28 mouse cellular contexts compared by ENCODE assay signal in the genomic region with DNA sequence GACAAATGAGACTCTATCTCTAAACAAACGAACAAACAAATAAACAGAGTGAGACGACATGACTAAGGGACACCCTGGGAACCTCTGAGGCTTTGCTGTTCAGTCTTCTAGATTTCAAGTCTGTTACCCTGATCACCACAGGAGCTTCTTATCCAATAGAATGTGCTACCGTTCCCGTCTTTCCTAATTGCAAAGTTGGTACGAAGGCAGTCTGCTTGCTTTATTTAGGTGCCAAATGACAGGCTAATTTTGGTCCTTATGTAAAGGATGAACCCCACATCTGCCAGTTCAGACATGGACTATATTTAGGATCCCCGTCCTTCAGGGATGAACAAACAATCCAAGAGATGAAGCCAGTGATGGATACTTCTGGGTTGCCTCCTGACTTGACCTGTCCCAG. TPM values are rescaled to one million over a fixed set of nuclear protein-coding genes. Genes with fewer than 3 reads are reported as not detected.
DNase-seq lines count a peak whose midpoint lies in the region; ATAC-seq and TF ChIP-seq lines count a peak whose summit lies in the region.
"Had no signal": no experiment of that assay in that cellular context is flagged by ENCODE, and none has a peak within 500 bp of the region (broad histone marks: within the 10 kb centered on the region; RNA-seq: fewer than 3 reads in every experiment).

No protein-coding gene starts in this region.

- H3K4me2 ChIP-seq in forebrain, embryonic 14.5 days (ENCODE audit: low read length), result no peak overlapping the region
- H3K4me2 ChIP-seq: embryonic facial prominence, embryonic 12.5 days; heart, embryonic 11.5 days; hindbrain, embryonic 14.5 days; liver, embryonic 12.5 days; midbrain, embryonic 11.5 days; neural tube, embryonic 13.5 days had no signal

- H3K9ac ChIP-seq in forebrain, embryonic 14.5 days (ENCODE audit: low read length), result no peak overlapping the region
- H3K9ac ChIP-seq: embryonic facial prominence, embryonic 12.5 days; hindbrain, embryonic 14.5 days; liver, embryonic 12.5 days; liver, postnatal 0 days; neural tube, embryonic 13.5 days had no signal

- no peaks in the 10 kb centered on the region for H3K9me3 ChIP-seq in forebrain, embryonic 14.5 days (replicated peaks; ENCODE audit: control insufficient read depth, low read length)
- H3K9me3 ChIP-seq in forebrain, embryonic 10.5 days, result no peaks in the 10 kb centered on the region
- H3K9me3 ChIP-seq: embryonic facial prominence, embryonic 12.5 days; liver, embryonic 12.5 days; neural tube, embryonic 13.5 days had no signal

- H3K4me1 ChIP-seq in forebrain, embryonic 14.5 days (ENCODE audit: control insufficient read depth, insufficient read depth, low read length), result peaks cover 5% of the 10 kb centered on the region
- H3K4me1 ChIP-seq in forebrain, embryonic 10.5 days, result no peaks in the 10 kb centered on the region
- H3K4me1 ChIP-seq: embryonic facial prominence, embryonic 12.5 days; liver, embryonic 12.5 days had no signal

- DNase-seq in forebrain, embryonic 14.5 days (ENCODE audit: low spot score), result no peak
- DNase-seq in forebrain, embryonic 10.5 days (ENCODE audit: extremely low spot score, low spot score), result no peak
- no peak for DNase-seq in left cerebral cortex, adult 2 months (ENCODE audit: extremely low spot score in 1 of 2, low spot score in 2 of 2)
- no peak for DNase-seq in left cerebral cortex, adult 18-20 months (ENCODE audit: low spot score in 2 of 2)
- peak; percentile 22 for DNase-seq in right cerebral cortex, adult 18-20 months
- no peak for DNase-seq in right cerebral cortex, postnatal 25 days
- DNase-seq in heart, postnatal 4 days, result no peak
- DNase-seq: adrenal gland, postnatal 14 days; cerebellum, adult 11-12 months; cerebellum, adult 9-11 months; embryo, embryonic 11 days; gastrocnemius, postnatal 36 days; heart, adult 18-20 months; heart, postnatal 36 days; kidney, adult 11 months; kidney, postnatal 14 days; layer of hippocampus, adult 9-11 months; liver, postnatal 0 days; lung, postnatal 36 days; right cerebral cortex, postnatal 4 days had no signal

- WGBS in forebrain, embryonic 14.5 days, result 84% methylated on average over 6 of the region's 6 CpGs
- WGBS in forebrain, embryonic 10.5 days, result 92% methylated on average over 6 of the region's 6 CpGs

- peaks cover 50% of the 10 kb centered on the region for H3K36me3 ChIP-seq in forebrain, embryonic 14.5 days (ENCODE audit: control insufficient read depth, insufficient read depth, low read length)
- H3K36me3 ChIP-seq in forebrain, embryonic 10.5 days (replicated peaks), result peaks cover 98% of the 10 kb centered on the region

- peak overlapping the region; percentile 9; the same call in 1 of the 2 replicates for H3K27ac ChIP-seq in forebrain, embryonic 14.5 days (ENCODE audit: low read depth, low read length)
- no peak overlapping the region for H3K27ac ChIP-seq in forebrain, embryonic 10.5 days
- H3K27ac ChIP-seq in left cerebral cortex, adult 2 months, result peak overlapping the region; percentile 42; the same call in 1 of the 2 replicates
- H3K27ac ChIP-seq: embryonic facial prominence, embryonic 12.5 days; hindbrain, embryonic 14.5 days; liver, embryonic 12.5 days had no signal

- intact Hi-C loops in left cerebral cortex, adult 2 months (cut with DNase I), result no loop called here

- no peaks in the 10 kb centered on the region for H3K27me3 ChIP-seq in forebrain, embryonic 14.5 days (replicated peaks; ENCODE audit: control insufficient read depth, insufficient read depth, low read length)
- H3K27me3 ChIP-seq in forebrain, embryonic 10.5 days (ENCODE audit: poor library complexity, severe bottlenecking), result no peaks in the 10 kb centered on the region
- H3K27me3 ChIP-seq: embryonic facial prominence, embryonic 12.5 days; liver, embryonic 12.5 days; neural tube, embryonic 13.5 days had no signal

- ATAC-seq in forebrain, embryonic 14.5 days, result no peak
- ATAC-seq: inflammation-experienced regulatory T-cells, adult 6 months; liver, embryonic 12.5 days; liver, postnatal 0 days had no signal

- no peak for TF ChIP-seq CTCF in left cerebral cortex, adult 2 months (IDR thresholded peaks at IDR 0.05)

- no peak overlapping the region for H3K4me3 ChIP-seq in forebrain, embryonic 14.5 days (ENCODE audit: low read depth, low read length)
- H3K4me3 ChIP-seq in forebrain, embryonic 10.5 days, result no peak overlapping the region
- no peak overlapping the region for H3K4me3 ChIP-seq in left cerebral cortex, adult 2 months
- H3K4me3 ChIP-seq: embryonic facial prominence, embryonic 12.5 days; liver, embryonic 12.5 days; neural tube, embryonic 13.5 days had no signal

RNA-seq across cellular contexts. Expression of a gene that starts 51.3 kb away (rescaled TPM):
- 16.5 and 22.6 TPM in 2 replicates for polyA plus RNA-seq in forebrain, embryonic 14.5 days (2014; fragmentation: Nextera tagmentation; extraction: Ambion mirVana)
- polyA plus RNA-seq in forebrain, embryonic 10.5 days (2016; fragmentation: Nextera tagmentation; extraction: Ambion mirVana), result 12.5 and 13.1 TPM in 2 replicates
- total RNA-seq in left cerebral cortex, adult 2 months (2021), result 1 to 10 TPM; 7.4 to 9.4 TPM
- 1 to 10 TPM; 7.5 to 8.4 TPM for total RNA-seq in left cerebral cortex, adult 18-20 months (2021)
- total RNA-seq in heart, postnatal 4 days (2021), result 1 to 10 TPM; 2.3 to 2.5 TPM
- total RNA-seq: MEL had no signal
